Mouse (Mus musculus) CH12F3 (cell line): Measurements from ENCODE around the gene Gm8094.
"Not testable (repeated sequence)": the region's sequence is repeated elsewhere in the genome, so short reads cannot be mapped to it uniquely, and the experiment has no call there.

Experiments used
- in situ Hi-C: fragments of 300-500 bp; cut with MboI; formaldehyde crosslinking; loops from 2 replicates; pipeline ENCODE4 v1.14.3; 2020; ENCODE audit warnings: low sequenced_read_pairs

Gene Gm8094

GRCm38 (mm10) chr14:43076543-43076942 is at the start of gene Gm8094:
Gene Gm8094, minus strand, starts transcription at chr14:43076643.
- in situ Hi-C loops: not testable (repeated sequence)

- in situ Hi-C loops: not testable (repeated sequence)
These were observed 43.2 kb upstream of the Gm8094 start for GRCm38 (mm10) chr14:43119673-43120072.

GRCm38 (mm10) chr14:43100301-43100700 is 23.9 kb upstream of the Gm8094 start, which contains the start of gene Gm8104:
Gene Gm8104, plus strand, starts transcription at chr14:43100601.
- in situ Hi-C loops: not testable (repeated sequence)

GRCm38 (mm10) chr14:43089103-43089919 is 12.9 kb upstream of the Gm8094 start:
- in situ Hi-C loops: not testable (repeated sequence)

- in situ Hi-C loops: not testable (repeated sequence)
These were observed 8.7 kb upstream of the Gm8094 start for GRCm38 (mm10) chr14:43084936-43085730.

- in situ Hi-C loops: not testable (repeated sequence)
These were observed 16.3 kb downstream of the Gm8094 start for GRCm38 (mm10) chr14:43060179-43060578.

- in situ Hi-C loops: not testable (repeated sequence)
These were observed 18.4 kb downstream of the Gm8094 start for GRCm38 (mm10) chr14:43058063-43058462.
